Mouse (Mus musculus) cerebellum, adult 9-11 months (tissue): ENCODE measurements around the gene Plekha6.

Source experiments
- DNase-seq: peaks from one replicate; pipeline ENCODE4 v3.0.0; 2022

The Plekha6 gene

DNA sequence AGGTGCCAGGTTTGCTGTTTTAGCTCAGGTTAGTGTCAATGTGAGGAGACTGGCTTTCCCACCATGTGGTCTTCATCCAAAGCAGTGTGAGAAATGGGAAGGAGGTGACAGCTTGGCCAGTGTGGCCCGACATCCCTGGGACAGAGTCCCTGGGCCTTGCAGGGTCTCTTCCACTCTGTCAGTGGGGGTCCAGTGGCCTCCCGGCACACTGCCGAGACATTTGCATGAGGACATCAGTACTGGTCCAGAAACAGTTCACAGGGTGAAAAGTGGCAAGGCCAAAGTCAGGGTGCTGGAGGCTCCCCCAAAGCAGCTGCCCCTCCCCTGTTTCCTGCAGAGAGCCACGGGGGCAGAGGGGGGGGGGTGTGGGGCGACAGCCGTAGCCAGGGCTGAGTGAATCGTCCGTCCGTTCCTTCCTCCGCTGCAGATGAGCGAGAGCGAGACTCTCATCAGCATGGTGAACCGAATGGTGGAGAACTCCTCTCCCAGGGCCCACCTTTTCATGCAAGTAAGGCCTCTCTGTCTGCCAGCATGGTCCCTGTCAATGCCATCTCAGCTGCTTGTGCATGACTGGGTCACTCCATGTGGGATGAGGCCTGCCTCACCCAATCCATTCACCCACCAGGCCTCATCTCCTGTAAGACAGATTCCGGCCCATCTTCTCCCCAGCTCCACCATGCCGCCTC, 115.1 kb downstream of the Plekha6 start:
- no peak for DNase-seq

DNA sequence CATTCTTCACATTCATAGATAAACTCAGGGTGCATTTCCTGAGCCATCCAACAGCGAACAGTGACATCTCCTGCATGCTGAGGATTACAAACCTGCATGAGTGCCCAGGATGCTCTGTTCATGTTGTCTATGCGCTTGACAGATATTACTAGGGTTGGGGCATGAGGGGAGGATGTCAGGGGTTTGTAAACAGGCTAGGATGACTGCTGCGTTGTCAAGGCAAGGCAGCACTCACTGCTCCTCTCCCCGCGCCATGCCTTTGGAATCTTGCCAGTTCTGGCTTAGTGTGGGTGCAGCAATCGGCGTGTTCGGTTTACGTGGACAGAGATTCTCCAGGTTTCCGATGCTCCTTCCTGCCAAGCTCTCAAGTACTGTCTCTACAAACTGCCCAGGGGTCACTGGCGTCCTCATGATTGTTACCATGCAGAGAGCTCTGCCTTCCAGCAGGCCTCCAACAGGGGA, 115.7 kb downstream of the Plekha6 start:
- DNase-seq = no peak

DNA sequence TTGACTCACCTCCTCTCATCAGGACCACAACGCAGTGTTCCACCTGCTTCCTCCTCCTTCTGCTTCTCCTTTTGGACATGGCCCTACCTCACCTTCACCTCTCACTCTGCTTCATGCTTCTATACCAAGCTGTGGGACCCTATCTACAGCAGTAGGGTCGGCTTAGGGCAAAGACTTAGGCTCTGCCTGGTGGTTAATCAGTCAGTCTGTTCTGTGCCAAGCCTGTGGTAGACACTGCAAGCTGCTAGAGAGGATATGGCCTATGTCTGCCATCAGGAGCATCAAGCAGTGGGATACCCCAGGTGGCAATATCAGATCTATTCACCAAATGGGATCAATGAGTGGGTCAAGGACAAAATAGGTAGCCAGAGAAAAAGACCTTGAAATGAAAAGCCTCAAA, 116.5 kb downstream of the Plekha6 start:
- DNase-seq = no peak

DNA sequence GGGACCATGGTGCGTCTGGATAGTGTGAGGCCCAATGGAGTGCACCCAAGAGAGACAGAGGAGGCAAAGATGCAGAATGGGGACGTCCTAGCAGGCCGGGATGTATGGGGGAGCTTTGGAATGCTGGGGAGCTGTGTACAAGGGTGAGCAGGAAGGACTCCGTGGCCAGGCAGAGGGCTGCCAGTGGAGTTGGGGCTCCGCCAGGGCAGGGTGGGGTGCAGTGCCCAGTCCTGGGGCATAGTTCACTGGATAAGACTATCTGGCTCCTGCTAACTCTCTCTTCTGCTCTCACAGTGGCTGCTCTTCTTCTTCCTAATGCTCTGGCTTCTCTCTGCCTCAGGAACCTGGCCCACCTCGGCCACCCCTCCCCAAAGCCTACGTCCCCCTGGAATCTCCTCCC, 121.9 kb downstream of the Plekha6 start:
- no peak for DNase-seq

DNA sequence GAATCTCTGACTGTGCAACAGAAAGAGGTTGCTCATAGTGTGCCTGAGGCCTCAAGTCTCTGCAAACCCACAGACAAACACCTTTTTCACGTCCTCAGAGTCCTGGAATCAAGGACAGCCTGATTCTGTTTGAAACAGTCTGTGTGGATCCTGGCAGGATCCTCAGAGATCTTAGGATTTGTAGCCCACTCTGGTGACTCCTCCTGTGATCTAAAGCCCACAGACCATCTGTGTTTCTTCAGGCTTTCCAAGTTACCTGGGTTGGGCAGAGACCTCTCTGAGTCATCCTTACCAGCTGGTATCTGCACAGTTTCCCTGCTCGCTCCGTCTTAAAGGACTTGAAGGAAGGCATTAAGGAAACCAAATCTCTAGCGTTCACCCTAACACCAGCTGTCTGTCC, 123.0 kb downstream of the Plekha6 start:
- DNase-seq = no peak

DNA sequence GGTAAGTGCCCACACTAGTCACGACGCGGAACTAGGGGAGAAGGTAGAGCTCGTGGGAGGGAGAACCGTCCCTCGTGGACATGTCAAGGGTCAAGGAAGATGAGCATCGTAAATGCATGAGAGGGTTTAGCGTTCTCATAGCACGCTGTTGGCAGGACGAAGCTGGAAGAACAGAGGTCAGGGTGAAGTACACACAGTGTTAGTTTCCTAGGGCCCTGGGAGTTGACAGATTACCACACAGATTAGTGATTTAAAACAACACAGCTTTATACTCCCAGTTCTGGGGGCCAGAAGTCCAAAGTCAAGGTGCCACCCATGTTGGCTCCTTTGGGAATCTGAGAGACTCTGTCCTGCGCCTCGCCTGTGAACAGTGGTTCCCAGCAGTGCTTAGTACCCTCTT, 123.9 kb downstream of the Plekha6 start:
- no peak for DNase-seq

DNA sequence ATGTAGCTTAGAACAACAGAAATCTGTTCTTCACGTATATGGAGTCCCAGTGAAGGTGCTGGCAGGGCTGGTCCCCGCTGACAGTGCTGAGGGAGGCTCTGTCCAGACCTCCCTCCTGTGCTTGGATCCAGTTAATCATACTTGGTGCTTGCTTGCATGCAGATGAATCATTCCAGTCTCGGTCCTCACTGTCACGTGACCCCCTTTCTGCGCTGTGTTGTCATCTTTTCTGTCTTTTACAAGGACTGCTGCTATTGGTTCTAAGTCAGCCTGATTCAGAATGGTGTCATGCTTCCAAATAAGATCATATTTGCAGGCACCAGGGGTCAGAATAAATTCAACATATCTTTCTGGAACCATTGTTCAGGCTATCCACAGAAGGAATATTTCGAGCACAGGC, 127.9 kb downstream of the Plekha6 start:
- DNase-seq = no peak

DNA sequence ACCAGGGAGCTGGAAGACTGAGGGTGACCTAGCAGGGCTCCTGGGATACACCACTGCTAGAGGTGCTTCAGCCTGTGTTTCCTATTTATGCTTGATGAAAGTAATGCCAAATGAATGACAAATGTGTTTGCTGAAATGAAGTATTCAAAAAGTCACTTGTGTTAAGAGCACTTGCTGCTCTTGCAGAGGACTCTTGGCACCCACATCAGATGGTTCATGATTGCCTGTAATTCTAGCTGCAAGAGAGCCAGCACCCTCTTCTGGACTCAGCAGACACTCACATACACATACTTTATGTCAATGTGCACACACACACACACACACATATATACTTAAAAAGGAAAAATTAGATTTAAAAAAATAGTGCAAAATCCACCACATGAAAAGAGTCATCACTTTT, 128.6 kb downstream of the Plekha6 start:
- DNase-seq = no peak

DNA sequence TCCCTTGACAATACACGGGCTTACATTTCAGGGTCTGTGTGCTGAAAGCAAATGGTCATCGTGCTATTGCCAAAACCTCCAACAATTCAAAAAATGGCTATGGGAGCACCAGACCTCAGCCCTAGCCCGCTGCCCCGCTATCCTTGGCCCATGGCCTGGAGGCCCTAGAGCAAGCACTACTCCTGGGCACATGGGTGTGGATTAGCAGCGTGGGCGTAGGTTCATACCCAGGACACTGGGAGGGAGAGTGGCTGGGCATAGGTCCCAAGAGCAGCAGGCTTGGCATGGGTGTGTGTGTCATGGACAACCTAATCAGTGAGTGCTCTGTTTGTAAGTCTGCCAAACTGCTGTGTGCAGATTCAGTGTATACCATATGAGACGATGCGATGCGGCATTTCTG, 132.4 kb downstream of the Plekha6 start:
- peak; percentile 73 for DNase-seq

DNA sequence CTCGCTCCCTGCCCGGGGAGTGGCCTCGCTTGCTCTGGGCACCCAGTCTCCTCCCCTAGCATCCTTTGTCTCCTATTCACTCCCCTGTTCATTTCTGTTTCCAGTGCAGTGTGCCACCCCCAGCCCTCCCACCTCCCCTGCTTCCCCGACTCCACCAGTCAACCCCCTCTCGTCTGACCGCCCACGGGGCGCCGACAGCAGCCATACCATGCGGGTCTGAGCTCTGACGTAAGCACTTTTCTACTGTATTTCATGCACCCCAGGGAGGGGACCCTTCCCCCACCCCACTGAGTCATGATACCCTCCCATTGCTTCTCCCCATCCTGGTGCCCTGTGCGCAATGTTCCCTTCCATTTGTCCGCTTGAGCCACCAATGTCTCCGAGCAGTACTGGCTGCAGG, 134.8 kb downstream of the Plekha6 start:
- no peak for DNase-seq

DNA sequence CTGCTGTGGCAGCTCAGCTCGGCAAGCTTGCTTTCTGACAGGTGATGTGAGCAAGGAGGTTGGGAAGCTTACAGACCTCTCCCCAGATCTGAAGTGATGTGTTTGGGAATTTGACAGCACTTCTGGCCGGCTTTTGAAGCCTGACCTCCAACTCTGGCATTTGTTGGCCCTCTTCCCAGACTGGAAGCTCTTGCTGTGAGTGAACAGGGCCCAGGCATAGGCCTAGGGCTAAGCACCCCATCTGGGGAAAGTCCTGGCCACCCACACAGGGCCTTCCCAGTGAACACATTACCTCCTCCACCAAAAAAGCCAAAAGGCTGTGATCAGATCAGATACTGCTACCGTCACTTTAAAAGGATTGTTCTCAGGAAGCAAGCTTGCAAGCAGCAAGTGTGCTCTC, 138.5 kb downstream of the Plekha6 start:
- peak; percentile 33 for DNase-seq

DNA sequence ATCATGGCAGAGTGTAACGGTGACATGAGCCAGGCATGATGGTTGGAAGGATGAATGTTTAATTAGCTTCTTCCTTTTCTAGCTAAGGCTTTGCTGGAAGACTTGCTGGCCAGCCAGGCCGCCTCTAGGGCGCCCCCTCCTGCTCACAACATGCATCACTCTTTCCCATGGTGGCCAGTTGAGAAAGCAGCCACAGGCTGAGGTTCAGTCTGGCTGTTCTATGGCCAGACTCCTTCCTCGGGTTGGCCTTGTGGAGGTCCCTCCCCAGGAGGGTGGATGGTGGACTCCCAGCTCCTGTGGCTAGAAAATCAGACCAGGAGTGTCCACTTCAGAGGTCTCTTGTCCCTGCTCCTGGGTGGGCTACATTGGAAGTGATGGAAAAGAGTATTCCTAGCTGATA, 142.8 kb downstream of the Plekha6 start:
- DNase-seq = peak; percentile 72

DNA sequence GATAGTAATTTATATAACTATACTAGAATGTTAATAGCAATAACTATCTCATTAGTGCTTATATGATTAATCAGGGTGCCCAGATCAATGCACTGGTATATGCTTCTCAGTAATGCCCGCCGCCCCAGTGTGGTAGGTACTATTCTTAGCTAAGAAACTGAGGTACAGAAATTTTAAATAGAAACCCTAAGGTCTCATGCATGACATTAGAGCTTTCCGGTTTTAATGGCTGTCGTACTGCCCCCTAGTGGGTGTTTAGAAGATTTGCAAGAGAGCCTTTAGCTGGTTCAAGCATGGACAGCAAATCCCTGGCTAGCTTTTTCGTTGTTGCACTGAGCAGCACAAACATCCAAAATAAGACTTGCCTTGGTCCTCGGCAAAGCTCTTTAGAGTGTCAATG, 143.3 kb downstream of the Plekha6 start:
- DNase-seq = peak; percentile 33

DNA sequence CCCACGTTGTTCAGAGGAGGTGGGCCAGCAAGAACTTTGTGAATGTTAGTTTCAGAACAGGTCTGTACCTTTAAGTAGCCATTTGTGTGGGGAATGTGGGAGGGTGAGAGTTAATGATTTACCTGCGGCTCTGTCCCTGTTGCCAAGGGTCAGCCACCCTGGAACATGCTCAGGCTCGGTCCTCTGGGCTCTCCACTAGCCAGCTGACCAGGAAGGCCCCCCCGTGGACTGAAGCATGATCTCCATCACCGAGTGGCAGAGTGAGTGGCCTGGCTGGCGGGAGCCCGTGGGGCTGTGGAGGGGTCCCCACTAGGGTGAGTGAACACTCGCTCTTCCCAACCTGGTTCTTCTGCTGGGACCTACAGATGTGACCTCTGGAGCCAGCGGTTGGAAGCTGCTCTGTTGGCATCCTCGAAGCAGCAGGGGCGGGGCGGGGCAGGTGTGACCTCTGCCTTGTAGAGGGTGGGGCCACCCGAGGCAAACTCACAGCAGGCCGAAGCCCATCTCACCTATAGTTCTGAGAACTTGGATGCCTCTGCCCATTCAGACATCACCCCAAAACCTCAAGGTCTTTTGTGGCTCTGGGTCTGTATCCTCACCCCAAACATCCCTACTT, 145.8 kb downstream of the Plekha6 start, which contains the start of gene Golt1a:
Gene Golt1a (plus strand): TSS at position 149 of the 616 bp plus-strand sequence.
- no peak for DNase-seq

DNA sequence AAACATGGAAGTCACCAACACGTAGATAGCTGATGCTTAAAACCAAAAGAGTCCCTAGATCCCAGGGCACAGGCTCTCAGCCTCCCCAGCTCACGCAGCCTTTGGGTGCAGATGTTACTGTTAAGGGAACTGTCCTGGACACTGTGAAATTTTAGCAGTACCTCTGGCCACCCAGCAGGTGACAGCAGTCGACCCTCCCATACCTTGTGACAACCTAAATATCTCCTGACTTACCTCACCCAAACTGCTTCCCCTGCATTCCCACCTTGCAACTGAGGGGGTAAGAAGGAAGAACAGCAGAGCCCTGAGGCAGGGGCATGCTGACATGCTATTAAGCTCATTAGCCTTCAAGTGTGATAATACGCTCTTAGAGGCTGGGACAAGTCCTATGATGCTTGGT, 147.2 kb downstream of the Plekha6 start:
- no peak for DNase-seq

DNA sequence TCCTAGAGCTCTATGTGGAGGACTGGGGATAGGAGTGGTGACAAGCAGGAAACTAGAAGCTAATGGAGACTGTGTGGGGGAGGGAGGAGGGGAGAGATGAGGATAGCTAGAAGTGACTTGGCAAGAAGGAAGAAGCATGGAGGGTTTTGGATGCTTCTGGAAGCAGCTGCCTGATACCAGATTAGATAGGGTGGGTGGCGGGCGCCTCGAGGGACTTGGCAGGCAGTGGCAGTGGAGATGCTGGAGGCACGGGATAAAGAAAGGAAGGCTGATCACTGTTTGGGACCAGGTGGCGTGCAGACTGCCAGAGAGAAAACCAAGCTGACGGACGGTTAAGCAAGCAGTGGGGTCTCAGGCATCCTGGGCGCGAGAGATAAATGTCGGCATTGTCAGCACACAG, 147.9 kb downstream of the Plekha6 start:
- no peak for DNase-seq

DNA sequence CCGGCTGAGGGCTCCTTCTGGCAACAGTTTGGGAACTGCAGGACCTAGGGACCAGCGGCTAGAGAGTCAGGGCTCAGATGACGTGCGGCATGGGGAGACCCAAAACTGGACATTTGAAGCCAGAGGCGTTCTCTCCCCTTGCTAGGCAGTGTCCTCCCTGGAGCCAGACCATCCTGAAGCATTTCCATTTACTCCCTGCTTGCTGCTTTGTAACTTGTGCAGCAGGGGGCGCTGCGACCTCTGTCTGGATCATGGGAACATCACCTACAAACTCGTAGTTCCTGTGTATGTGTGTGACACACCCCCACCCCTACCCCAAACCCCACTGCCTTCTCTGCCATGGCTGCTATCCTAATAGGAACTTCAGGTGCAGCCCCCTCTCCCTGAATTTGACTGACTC, 150.4 kb downstream of the Plekha6 start:
- DNase-seq = no peak

DNA sequence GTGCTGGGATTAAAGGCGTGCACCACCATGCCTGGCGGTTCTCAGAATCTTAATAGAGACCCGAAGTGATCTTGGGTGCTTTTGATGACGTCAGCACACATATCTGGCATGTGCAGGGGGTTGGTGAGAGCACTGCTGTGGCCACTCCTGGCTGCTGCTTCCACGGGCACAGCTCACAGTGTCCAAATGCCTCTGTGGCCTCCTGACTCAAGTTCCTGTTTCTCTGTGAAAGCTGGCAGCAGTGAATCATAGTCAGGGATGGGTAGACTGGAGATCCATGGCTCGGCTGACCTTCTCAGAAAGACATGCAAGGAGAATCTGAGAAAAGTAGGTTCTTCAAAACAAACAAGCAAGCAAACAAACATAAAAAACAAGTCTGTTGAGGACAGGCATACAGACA, 151.8 kb downstream of the Plekha6 start:
- DNase-seq = no peak

DNA sequence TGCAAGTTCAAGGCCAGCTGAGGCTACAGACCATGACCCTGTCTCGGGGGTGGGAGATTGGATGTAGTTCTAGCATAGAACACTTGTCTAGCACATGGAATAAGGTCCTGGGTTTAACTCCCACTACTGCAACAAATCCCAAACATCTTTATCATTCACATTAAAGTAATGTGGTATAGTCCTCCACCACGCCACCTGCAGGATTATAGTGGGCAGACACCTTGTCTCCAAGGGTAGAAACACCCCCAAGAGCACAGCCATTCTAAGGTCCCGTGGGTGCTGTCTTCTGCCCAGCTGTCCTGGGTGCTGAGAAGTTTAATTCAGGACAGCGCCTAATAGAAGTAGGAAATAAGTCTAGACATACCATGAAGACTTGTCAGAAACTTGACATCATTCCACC, 152.6 kb downstream of the Plekha6 start:
- no peak for DNase-seq

DNA sequence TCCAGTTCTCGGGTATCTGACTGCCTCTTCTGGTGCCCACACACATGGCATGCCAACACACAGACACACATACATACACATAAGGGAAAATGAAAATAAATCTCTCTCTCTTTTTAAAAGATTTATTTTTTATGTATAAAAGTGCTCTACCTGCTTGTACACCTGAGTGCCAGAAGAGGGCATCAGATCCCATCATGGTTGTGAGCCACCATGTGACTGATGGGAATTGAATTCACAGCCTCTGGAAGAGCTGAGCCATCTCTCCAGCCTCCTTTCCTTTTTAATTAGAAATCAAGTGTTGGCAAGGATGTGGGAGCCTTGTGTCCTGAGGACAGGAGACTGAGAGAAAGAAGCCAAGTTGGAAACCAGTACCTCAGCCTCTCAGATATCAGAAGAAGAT, 153.1 kb downstream of the Plekha6 start:
- DNase-seq = no peak

DNA sequence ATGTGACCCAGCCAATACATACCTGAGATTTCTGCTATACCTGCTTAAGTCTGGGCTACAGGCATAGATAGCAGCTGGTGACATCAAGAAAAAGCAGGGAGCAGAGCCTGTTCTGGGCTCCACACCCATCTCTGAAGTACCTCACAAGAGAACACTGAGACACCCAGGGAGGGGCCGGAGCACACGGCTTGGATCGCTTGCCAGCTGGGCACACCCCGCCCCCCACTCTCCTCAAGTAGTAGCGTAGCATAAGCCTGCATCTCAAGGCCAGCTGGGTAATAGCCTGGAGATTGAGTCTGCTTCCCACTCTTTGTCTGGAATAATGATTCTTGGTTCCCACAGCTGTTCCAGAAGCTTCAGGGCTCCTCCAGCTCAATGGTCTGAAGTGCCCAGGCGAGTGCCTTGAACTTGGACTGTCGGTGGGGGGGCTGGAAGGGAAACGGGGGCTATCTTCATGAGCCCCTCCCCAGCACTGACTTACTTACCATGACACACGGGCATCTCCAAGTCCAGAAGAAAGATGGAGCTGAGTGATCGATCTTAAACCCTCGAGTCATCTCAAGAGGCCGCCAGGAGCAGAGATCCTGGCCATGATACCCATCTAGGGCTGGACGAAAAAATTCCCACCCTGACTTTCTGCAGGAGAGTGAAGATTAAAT, 157.4 kb downstream of the Plekha6 start, which contains the start of gene Kiss1:
Gene Kiss1 (plus strand): TSS at position 609 of the 659 bp plus-strand sequence.
- no peak for DNase-seq

DNA sequence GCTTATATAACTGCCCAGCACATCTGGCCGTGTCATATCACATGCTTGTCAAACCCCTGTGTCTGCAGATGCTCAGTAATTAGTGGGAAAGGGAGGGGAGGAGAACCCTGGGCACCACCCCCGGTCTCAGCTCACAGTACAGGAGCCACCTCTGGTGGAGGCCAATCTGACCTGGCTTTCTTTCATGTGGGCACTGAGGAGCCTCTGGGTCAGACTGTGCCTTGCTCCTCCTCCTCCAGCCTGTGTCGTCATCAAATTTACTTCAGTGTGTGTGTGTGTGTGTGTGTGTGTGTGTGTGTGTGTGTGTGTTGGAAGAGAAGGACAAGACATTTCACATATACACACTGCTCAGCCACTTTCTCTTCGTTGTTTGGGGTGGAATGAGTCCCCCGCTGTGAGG, 159.3 kb downstream of the Plekha6 start:
- no peak for DNase-seq

DNA sequence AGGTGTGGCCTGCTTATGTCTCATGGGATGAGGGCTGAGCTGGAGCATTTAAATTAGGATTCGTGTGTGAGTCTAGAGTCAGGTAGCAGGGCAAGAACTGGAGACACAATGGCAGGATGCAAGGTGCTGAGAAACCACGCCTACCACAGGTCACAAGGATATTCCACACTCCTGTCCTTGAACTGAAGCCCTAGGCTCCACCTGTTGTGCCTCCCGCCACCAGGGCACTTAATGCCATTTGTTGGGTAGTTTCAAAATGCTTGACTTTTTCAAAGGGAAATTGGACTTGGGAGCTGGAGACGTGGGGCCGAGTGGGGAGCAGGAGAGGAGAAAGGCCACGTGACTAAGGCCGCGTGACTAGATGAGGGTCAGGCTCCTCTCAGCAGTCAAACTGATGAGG, 161.9 kb downstream of the Plekha6 start:
- DNase-seq = no peak

DNA sequence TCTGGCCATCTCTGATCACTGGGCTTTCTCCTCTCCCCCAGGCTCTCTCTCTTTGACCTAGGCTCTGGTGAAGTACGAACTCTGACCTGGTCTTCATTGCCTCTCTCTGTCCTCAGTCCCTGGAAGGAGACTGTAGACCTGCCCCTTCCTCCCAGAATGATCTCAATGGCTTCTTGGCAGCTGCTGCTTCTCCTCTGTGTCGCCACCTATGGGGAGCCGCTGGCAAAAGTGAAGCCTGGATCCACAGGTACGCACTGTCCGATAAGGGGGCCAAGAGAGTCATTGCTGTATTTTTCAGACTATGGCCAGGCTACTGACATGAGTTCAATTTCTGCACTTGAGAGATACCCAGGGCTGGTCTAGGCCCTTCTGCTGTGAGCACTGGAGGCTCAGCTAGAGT, 163.1 kb downstream of the Plekha6 start:
- DNase-seq = no peak
